Mouse (Mus musculus) layer of hippocampus, adult 9-11 months (tissue): ENCODE results near the gene Fat2.

Source experiments
- DNase-seq: peaks from one replicate; pipeline ENCODE4 v3.0.0; 2022

Gene Fat2

DNA sequence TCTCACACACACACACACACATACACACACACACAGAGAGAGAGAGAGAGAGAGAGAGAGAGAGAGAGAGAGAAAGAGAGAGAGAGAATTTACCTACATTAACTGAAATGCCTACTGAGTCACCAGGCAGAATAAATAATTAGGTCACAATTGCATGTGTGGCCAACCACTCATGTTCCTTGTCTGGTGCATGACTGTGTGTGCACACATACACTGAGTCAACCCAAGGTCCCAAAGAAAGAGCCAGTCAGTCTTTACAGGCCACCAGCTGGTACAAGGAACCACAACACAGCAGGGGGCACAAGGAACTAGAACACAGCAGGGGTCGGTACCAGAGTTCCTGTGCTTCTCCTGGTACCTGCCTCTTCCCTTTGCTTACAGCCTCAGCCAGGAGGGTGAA is 99.5 kb downstream of the Fat2 start:
- no peak for DNase-seq

DNA sequence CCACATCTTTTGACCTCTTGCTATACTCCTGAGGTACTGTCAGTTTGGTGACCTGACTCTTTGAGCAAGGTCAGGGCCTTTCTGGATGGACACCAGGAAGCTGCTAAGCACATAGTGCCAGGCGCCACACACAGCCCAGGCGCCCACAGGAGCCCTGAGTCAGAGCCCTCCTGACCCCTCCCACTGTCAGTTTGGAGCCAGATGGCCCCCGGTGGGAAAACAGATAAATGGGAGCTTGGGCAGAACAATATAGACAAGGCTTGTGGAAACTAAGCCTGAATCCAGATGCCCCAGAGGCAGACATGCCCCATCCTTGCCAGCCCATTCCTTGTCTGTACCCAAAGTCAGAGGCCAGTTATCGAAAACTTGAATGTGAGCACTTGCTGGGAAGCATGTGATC is 101.6 kb downstream of the Fat2 start:
- no peak for DNase-seq

DNA sequence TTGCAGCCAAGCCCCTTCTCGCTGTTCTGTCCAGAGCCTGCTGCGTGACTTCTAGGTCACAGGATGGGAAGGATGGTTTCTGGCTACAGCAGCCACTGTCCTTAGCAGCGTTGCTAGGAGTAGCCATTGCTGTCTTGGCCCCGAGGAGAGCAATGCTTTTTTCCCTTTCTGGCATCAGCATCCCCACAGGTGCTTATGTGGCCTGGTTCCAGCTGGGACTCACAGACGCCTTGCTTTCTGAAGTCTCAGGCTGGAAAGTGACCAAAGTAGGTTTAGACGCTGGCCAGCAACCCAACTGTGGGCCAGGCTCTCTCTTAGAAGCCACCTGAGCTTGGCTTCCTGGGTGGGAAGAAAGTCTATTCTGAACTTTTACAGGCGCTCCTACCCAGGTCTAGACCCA is 102.1 kb downstream of the Fat2 start:
- no peak for DNase-seq

DNA sequence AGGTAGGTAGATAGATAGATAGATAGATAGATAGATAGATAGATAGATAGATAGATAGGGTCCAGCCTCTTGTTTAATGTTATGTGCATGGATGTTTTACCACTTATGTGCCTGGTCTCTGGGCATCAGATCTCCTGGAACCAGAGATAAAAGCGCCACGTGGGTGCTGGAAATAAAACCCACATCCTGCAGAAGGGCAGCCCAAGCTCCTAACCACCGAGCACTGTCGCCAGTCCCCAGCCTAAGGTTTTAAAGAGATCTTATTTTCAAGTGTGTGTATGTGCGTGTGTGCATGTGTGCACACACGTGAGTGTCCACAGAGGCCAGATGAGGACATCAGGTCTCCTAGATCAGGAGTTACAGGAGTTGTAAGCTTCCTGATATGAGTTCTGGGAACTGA is 105.3 kb downstream of the Fat2 start:
- no peak for DNase-seq

DNA sequence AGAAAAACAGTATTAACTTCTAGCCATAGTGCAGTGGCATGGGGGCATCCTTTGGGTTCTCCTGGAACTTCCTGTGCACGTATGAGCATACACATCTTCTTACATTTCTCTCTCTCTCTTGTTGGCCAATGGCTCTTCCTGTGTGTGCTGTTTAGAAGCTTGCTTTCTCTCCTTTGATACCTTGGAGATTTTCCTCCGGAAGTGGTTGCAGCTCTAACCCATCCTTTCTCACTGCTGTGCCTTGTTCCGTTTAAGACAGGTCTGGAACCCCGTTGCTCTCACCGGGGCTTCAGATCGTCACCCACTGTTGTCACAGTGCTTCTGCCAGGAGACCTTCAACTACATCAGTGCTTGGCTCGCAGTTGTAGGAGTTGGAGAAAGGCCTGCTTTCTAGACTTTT is 115.1 kb downstream of the Fat2 start:
- DNase-seq: no peak

DNA sequence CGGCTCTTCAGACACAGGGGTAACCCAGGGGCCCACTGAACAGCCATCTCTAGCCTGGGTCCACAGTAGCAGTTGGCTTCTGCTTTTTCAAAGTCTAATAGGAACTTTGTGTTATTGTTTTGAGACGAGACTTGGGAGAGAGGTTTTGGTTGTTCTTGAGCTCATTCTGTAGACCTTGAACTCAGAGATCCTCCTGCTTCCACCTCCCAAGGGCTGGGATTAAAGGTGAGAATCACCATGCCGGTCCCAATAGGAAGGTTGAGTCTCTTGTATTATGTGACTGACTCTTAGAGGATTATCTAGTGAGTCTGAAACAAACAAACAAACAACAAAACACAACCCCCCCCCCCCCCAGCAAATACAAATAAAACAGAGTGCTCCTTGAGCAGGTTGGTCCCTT is 117.9 kb downstream of the Fat2 start:
- DNase-seq: no peak

DNA sequence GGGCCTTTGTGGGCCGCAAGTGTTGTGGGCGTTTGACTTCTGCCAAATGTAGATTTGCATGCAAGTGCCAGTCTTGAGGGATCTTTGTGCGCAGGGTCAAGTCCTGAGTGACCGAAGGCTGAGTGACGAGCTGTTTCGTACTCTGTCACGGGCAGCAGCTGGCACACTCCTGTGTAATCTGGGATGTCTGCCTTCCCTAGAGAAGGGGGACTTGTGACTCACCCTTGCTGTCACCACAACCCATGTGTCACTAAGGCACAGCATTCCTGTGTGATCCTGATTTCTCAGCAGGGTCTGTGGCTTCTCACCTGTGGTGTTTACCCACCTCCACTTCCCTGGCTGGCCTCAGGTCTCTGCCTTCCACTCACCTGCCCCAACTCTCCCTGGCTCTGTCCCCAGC is 118.5 kb downstream of the Fat2 start:
- DNase-seq: no peak

DNA sequence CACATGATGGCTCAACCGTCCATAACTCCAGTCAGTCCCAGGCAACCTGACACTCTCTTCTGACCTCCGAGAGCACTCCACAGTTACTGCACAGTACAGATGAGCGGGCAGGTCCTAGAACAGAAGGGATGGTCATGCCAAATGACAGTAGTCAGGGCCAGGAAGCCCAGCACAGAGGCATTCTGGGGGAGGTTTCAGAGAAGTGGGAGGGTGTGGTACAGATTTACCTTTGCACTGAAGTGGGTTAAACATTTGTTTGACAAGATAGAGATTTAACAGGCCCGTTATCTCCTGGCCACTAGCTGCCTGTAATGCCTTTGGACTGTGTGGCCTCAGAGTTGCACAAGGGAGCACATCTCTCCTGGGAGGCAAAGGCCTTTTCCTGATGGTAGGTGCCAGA is 118.9 kb downstream of the Fat2 start:
- no peak for DNase-seq

DNA sequence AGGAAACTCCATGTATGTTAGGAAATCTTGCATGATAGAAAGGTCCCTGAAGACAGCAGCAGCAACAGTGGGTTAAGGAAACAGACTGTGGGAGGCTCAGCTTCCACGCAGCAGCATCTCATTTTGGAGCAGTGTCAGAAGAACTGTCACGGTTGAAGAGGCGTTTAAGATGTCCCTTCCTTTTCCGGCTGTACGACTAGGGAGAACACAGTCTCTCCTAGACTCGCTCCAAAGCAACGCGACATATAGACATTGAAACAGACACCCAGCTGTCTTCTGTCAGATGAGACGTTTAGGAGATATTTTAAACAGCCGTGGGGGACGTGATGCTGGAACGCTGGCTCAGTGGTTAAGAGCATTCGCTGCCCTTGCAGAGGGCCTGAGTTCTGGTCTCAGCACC is 119.5 kb downstream of the Fat2 start:
- DNase-seq: peak; percentile 33

DNA sequence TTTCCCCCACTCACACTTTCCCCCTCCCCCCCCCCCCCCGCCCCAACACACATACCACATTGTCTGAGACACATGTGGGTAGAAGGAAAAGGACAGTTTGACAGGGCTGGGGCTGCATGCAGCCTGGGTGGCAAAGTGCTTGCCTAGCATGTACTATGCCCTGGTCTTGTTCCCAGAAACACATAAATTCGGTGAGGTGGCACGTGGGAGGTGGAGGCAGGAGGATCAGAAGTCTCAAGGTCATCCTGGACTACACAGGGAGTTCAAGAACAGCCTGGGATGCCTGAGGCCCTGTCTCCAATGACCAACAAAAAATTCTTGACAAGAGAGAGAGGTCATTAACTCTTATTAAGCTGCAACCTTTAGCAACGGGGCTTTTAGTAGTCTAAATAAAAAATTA is 120.3 kb downstream of the Fat2 start:
- DNase-seq: no peak

DNA sequence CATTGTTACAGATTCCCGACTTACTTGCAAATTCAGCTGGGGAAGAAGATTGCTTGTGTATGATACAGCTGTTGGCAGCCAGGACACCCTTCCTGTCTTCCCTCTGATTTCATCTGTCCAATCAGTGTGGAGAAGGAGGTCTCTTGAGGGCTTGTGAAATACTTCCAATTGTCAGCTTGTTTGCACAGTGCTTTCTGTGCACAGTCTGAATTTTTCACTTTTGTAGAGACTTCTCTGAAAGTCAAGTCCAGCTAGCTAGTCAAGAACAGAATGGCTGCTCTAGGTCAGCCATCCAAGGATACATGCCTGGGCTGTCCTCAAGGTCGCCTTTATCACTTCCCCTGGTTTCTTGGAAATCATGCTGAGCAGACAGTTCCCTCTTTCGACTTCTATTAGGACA is 121.4 kb downstream of the Fat2 start:
- no peak for DNase-seq

DNA sequence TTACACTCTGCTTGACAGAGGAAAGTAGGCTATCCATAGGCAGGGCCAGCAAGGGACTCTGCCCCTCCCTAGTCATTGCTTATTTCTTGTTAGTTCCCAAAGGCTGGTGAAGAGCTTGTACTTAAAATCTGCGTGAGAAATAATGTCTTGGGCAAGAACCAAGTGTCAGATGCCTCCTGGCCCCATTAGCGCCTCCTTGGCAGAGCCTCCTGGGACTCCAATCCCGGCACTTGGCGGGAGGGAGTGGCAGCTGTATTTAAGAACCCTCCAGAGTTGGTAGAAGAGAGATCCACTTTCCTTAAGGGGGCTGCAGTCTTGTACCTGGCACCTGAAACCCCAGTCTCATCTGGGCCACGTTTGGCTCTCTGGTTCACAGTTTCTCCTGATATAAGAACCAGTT is 122.2 kb downstream of the Fat2 start:
- DNase-seq: no peak

DNA sequence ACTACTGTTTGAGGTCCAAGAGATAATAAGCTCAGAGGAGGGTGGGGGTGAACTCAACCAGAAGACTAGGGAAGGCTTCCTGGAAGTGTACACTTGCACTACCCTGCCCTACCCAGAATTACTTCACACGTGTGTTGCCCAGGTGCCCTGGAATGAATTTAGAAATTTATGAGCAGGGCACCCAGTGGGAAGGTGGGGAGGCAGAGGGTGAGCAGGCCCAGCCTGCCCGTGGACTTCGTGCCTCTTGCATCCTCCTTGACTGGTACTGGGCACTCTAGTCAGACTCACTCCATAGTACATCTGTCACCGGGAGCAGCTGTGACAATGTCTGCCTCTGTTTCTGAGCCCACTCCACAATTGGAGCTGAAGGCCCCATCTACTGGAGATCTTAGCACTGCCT is 122.8 kb downstream of the Fat2 start:
- DNase-seq: no peak

DNA sequence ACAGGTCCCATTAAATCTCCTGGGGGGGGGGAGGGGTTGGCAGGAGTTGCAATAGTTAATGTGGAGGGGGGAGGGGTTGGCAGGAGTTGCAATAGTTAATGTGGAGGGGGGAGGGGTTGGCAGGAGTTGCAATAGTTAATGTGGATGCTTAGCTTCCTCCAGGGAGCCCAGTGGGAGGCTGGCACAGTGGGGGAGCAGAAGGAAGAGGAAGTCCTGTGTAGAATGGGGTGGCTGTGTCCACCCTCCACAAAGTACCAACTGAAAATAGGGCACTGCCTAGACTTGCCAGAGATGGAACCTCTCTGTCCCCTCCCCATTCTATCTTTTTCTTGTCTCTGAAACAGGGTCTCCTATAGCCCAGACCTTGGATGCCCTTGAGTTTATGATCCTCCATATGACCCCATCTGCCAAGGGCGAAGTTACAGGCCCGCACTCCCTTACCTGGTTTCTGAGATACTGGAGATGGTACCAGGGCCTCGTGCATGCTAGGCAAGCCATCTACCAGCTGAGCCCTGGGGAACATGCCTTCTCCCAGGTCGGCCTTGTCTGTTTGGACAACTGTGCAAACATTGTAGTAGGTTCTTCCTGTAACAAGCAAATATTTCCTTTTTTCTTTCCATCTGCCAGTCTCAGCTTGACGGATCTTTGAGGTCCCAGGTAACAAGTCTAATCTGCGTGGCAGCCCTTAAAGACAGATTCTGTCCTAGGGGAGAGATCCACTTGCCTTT is 126.6 kb downstream of the Fat2 start:
- peak; percentile 38 for DNase-seq

DNA sequence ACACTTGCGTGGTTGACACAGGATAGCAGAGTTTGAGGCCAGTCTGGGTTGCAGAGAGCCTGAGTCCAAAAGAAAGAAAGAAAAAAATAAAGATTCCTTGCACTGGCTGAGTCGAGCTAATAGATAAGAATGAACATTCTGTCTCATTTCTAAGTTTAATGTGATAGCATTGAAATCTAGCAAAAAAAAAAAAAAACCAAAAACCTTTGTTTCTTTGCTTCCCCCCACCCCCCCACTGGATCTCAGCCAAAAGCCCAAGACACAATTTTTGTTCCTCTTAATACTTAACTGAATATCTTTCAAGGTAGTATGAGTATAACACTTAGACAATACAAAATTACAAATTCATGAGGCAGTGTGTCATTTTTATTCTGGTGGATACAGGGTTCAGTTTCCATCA is 127.3 kb downstream of the Fat2 start:
- DNase-seq: no peak

DNA sequence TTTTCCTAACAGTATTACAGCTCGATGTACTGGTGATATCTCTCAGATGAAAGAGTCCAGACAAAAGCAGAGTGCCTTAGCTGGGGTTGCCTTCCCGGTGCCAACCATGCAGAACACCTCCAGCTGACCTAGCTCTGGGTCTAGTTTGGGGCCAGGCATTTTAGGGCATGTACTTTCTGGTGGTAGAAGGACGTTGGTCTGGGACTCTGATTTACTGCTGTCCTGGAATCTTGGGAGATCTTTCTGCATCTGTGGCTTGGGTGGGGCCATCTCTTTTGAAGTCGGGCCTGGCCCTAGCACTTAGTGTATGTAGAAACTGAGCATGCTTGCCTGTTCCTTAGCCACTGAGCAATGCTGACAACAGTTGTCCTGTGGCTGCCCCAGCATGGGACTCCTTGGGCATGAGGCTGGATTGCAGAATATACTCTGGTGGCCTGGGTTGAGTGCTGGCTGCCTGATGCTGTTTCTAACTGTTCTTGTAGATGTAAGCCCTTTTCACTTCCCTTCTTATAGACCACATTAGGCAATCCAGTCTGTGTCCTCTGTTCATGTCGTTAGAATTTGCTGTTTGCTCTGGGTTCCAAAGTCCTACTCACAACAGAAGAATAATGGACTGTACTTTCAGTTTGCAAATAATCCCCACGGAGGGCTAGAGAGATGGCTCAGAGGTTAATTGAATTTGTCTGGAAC is 128.2 kb downstream of the Fat2 start:
- DNase-seq: peak; percentile 85

DNA sequence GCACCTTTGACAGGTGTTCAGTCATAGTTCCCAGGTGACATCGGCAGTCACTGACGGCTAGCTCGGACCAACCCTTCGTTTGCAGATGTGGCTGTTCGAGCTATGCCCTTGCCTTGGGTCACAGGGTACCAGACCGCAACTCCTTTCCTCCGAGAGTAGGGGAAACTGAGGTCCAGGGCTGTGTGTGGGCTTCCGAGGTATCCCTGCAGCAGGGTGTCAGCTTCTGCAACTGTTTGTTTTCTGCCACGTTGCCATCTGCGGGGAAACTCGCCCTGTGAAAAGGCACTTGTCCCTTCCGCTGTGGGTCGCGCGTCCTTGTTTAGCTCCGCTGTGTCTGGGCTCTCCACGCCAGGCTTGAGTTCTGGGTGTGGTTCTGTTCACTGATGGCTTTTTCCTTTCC is 131.8 kb downstream of the Fat2 start:
- no peak for DNase-seq

DNA sequence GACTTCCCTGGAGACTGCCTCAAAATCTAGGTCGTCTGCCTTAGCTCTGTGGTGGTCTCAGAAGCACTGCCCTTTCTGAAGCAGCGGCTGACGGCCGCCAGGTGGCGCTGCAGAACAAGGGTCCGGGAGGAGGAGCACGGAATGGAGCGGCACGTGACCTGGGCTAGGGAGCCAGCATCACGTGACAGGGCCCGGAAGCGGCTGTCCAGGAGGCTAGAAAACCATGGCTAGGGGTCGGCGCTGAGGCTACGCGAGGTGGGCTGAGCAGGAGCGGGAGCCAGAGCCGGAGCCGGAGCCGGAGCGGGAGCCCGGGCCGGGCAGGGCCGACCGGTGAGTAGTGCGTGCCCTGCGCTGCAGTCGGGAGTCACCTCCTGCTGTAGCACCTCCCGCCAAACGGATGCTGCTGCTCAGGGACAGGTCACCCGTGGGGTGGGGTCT is 132.2 kb downstream of the Fat2 start, which contains the start of gene Slc36a1:
Gene Slc36a1 (plus strand): TSS at position 192 of the 438 bp plus-strand sequence.
- DNase-seq: peak; percentile 92
